Mouse (Mus musculus): Measurements from ENCODE around the gene Ly75. TPM values are rescaled to one million over a fixed set of nuclear protein-coding genes. Genes with fewer than 3 reads are reported as not detected.
A peak's percentile ranks its signal among the peaks of the same experiment; 100 is the strongest.

The Ly75 gene
- polyA plus RNA-seq, 1 experiment from 2014 or later: 1.6 TPM

- Histone ChIP-seq H3K9ac (ENCODE audit: low read length) (no peak overlapping the region), H3K36me3 (ENCODE audit: control insufficient read depth, insufficient read depth, low read length) (no peaks in the 10 kb centered on the region), H3K4me2 (ENCODE audit: low read length) (no peak overlapping the region), H3K9me3 (ENCODE audit: control insufficient read depth, low read length) (no peaks in the 10 kb centered on the region), H3K4me3 (ENCODE audit: control insufficient read depth in 1 of 2, insufficient read depth in 1 of 2, low read depth in 1 of 2, low read length in 2 of 2) (no peak overlapping the region), H3K27me3 (ENCODE audit: control insufficient read depth, insufficient read depth, low read length) (no peaks in the 10 kb centered on the region), H3K27ac (replicated peaks in 1 of 2; ENCODE audit: control insufficient read depth in 1 of 2, insufficient read depth in 1 of 2, low read depth in 2 of 2, low read length in 2 of 2) (peak overlapping the region; percentile 0 to 34; a peak in 2 of 4 replicates), H3K4me1 (ENCODE audit: control insufficient read depth in 2 of 2, insufficient read depth in 2 of 2, low read length in 2 of 2) (peaks cover 3 to 8% of the 10 kb centered on the region in 2 experiments; a peak in 2 of 4 replicates)
- ATAC-seq (ENCODE audit: insufficient number of reproducible peaks, insufficient read depth, low FRiP score, low read depth): no peak
- 69% methylated on average over 5 of the region's 5 CpGs for WGBS
Measured at GRCm38 (mm10) chr2:60260621-60261350, 122.3 kb downstream of the Ly75 start.

GRCm38 (mm10) chr2:60259186-60259585, 123.9 kb downstream of the Ly75 start:
- Histone ChIP-seq H3K4me2 (ENCODE audit: low read length) (no peak overlapping the region), H3K27me3 (ENCODE audit: control insufficient read depth, insufficient read depth, low read length) (no peaks in the 10 kb centered on the region), H3K4me3 (ENCODE audit: control insufficient read depth in 1 of 2, insufficient read depth in 1 of 2, low read depth in 1 of 2, low read length in 2 of 2) (no peak overlapping the region), H3K9ac (ENCODE audit: low read length) (no peak overlapping the region), H3K9me3 (ENCODE audit: control insufficient read depth, low read length) (no peaks in the 10 kb centered on the region), H3K36me3 (ENCODE audit: control insufficient read depth, insufficient read depth, low read length) (0 out of 2 replicates have a peak, but pooled peaks cover 3% of the 10 kb centered on the region), H3K27ac (replicated peaks in 1 of 2; ENCODE audit: control insufficient read depth in 1 of 2, insufficient read depth in 1 of 2, low read depth in 2 of 2, low read length in 2 of 2) (no peak overlapping the region), H3K4me1 (ENCODE audit: control insufficient read depth in 2 of 2, insufficient read depth in 2 of 2, low read length in 2 of 2) (peaks cover 3 to 8% of the 10 kb centered on the region in 2 experiments; a peak in 2 of 4 replicates)
- WGBS: 93% methylated on average over 5 of the region's 5 CpGs
- no peak for ATAC-seq (ENCODE audit: insufficient number of reproducible peaks, insufficient read depth, low FRiP score, low read depth)

DNA sequence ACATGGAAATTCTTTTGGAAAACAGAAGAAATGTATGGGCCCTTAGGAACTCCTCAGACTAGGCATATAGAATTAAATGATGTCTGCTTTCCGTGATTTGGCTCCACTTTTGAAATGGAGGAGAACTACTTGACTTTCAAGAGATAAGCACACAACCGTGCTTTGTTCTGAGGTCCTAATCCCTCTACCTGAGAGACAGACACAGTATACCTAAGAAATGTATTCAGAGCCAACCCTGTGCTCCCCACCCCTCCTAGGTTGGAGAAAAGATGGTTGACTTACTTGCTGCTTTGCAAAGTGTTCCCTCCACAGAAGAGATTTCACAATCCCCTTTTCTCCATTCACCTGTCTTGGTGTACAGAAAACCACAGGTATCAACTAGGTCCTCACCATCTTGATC, 126.4 kb downstream of the Ly75 start:
- H3K4me1 ChIP-seq (ENCODE audit: control insufficient read depth in 2 of 2, insufficient read depth in 2 of 2, low read length in 2 of 2): peaks cover 3 to 8% of the 10 kb centered on the region in 2 experiments; a peak in 2 of 4 replicates
- WGBS: 46% methylated on average over 2 of the region's 2 CpGs
- no peak for ATAC-seq (ENCODE audit: insufficient number of reproducible peaks, insufficient read depth, low FRiP score, low read depth)

DNA sequence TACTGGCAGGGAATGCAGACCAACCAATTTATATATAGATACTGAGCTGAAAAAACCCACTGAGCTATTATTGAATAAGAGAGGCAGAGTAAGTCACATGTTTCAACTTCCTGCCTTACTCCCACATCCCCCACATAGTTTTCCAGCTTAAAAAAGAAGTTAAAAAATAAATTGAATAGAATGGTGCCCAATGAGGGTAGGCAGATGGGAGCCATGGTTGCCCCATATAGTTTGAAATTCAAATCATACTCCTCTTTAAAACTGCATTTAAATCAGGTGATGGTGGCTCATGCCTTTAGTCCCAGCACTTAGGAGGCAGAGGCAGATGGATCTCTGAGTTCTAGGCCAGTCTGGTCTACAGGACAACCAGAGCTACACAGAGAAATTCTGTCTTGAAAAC, 129.6 kb downstream of the Ly75 start:
- Histone ChIP-seq H3K4me3 (ENCODE audit: control insufficient read depth in 1 of 2, insufficient read depth in 1 of 2, low read depth in 1 of 2, low read length in 2 of 2) (no peak overlapping the region), H3K36me3 (ENCODE audit: control insufficient read depth, insufficient read depth, low read length) (peaks cover 32% of the 10 kb centered on the region), H3K4me1 (ENCODE audit: control insufficient read depth in 2 of 2, insufficient read depth in 2 of 2, low read length in 2 of 2) (no peaks in the 10 kb centered on the region), H3K9me3 (ENCODE audit: control insufficient read depth, low read length) (no peaks in the 10 kb centered on the region), H3K27ac (replicated peaks in 1 of 2; ENCODE audit: control insufficient read depth in 1 of 2, insufficient read depth in 1 of 2, low read depth in 2 of 2, low read length in 2 of 2) (no peak overlapping the region), H3K27me3 (ENCODE audit: control insufficient read depth, insufficient read depth, low read length) (no peaks in the 10 kb centered on the region), H3K9ac (ENCODE audit: low read length) (no peak overlapping the region), H3K4me2 (ENCODE audit: low read length) (no peak overlapping the region)
- ATAC-seq (ENCODE audit: insufficient number of reproducible peaks, insufficient read depth, low FRiP score, low read depth): no peak

More for the DNA sequence above, 126.4 kb downstream of the Ly75 start:
- Histone ChIP-seq H3K4me3 (ENCODE audit: control insufficient read depth in 1 of 2, insufficient read depth in 1 of 2, low read depth in 1 of 2, low read length in 2 of 2) (no peak overlapping the region), H3K9me3 (ENCODE audit: control insufficient read depth, low read length) (no peaks in the 10 kb centered on the region), H3K9ac (ENCODE audit: low read length) (no peak overlapping the region), H3K36me3 (ENCODE audit: control insufficient read depth, insufficient read depth, low read length) (0 out of 2 replicates have a peak, but pooled peaks cover 4% of the 10 kb centered on the region), H3K27ac (replicated peaks in 1 of 2; ENCODE audit: control insufficient read depth in 1 of 2, insufficient read depth in 1 of 2, low read depth in 2 of 2, low read length in 2 of 2) (no peak overlapping the region), H3K27me3 (ENCODE audit: control insufficient read depth, insufficient read depth, low read length) (no peaks in the 10 kb centered on the region), H3K4me2 (ENCODE audit: low read length) (no peak overlapping the region)

- Histone ChIP-seq H3K9ac (ENCODE audit: low read length) (no peak overlapping the region), H3K4me3 (ENCODE audit: control insufficient read depth in 1 of 2, insufficient read depth in 1 of 2, low read depth in 1 of 2, low read length in 2 of 2) (no peak overlapping the region), H3K9me3 (ENCODE audit: control insufficient read depth, low read length) (no peaks in the 10 kb centered on the region), H3K27ac (replicated peaks in 1 of 2; ENCODE audit: control insufficient read depth in 1 of 2, insufficient read depth in 1 of 2, low read depth in 2 of 2, low read length in 2 of 2) (no peak overlapping the region), H3K4me1 (ENCODE audit: control insufficient read depth in 2 of 2, insufficient read depth in 2 of 2, low read length in 2 of 2) (no peaks in the 10 kb centered on the region), H3K36me3 (ENCODE audit: control insufficient read depth, insufficient read depth, low read length) (peaks cover 35% of the 10 kb centered on the region), H3K4me2 (ENCODE audit: low read length) (no peak overlapping the region), H3K27me3 (ENCODE audit: control insufficient read depth, insufficient read depth, low read length) (no peaks in the 10 kb centered on the region)
- 75% methylated on average over 4 of the region's 4 CpGs for WGBS
- no peak for ATAC-seq (ENCODE audit: insufficient number of reproducible peaks, insufficient read depth, low FRiP score, low read depth)
Measured at GRCm38 (mm10) chr2:60252782-60253181, 130.3 kb downstream of the Ly75 start.

Other genes starting within 250 kb of the Ly75 start
- gene Baz2b, start 173.5 kb downstream of the Ly75 start, polyA plus RNA-seq (2014; fragmentation: Nextera tagmentation; extraction: Ambion mirVana): 52.1 and 54.5 TPM in 2 replicates
- 57.2 and 63.9 TPM in 2 replicates for gene March7, start 173.4 kb downstream of the Ly75 start, polyA plus RNA-seq (2014; fragmentation: Nextera tagmentation; extraction: Ambion mirVana)
- 20.3 and 25.5 TPM in 2 replicates for gene Cd302, start 98.8 kb downstream of the Ly75 start, polyA plus RNA-seq (2014; fragmentation: Nextera tagmentation; extraction: Ambion mirVana)
- gene Pla2r1, start 170.0 kb upstream of the Ly75 start, polyA plus RNA-seq (2014; fragmentation: Nextera tagmentation; extraction: Ambion mirVana): 2.1 and 3.6 TPM in 2 replicates